Mouse (Mus musculus) Patski (cell line): ENCODE measurements around the gene Ocln. TPM values are rescaled to one million over a fixed set of nuclear protein-coding genes. Genes with fewer than 3 reads are reported as not detected.

Experiments
- ATAC-seq: fragments of 100-300 bp; one replicate; pipeline ENCODE4 v1.8.0; 2021
- CTCF ChIA-PET: fragments of 350-600 bp; sonication (Branson Sonifier 250); formaldehyde crosslinking; loops from one replicate; lab custom pipeline; 2022; ENCODE audit warnings: inconsistent platforms; lab: Charles Lee
- POLR2A ChIA-PET: fragments of 350-600 bp; sonication (Branson Sonifier 250); formaldehyde crosslinking; loops from one replicate; lab custom pipeline; 2022; ENCODE audit warnings: antibody characterized with exemption, inconsistent platforms; lab: Charles Lee
- DNase-seq: peaks from one replicate; pipeline ENCODE4 v3.0.0-alpha.2; 2011; ENCODE audit warnings: low read depth, low spot score
- H3K27me3 ChIP-seq: fragments of 371-371 bp; one replicate; pipeline ENCODE4 v1.5.1; 2021
- CTCF ChIP-seq: fragments of 100-300 bp; IDR thresholded peaks from one replicate; pipeline ENCODE4 v1.5.1; 2021
- in situ Hi-C: fragments of 300-500 bp; cut with MboI; formaldehyde crosslinking; loops from 3 replicates; pipeline ENCODE4 v1.11.1; 2018; ENCODE audit warnings: low pct_unique_long_range_greater_than_20kb, mixed read lengths
- polyA plus RNA-seq: library from polyadenylated mRNA; unstranded; gene quantifications from one replicate; pipeline ENCODE4 v1.2.3, GENCODE M21; 2021

The Ocln gene
- polyA plus RNA-seq, 1 experiment from 2014 or later = 12.1 TPM

DNA sequence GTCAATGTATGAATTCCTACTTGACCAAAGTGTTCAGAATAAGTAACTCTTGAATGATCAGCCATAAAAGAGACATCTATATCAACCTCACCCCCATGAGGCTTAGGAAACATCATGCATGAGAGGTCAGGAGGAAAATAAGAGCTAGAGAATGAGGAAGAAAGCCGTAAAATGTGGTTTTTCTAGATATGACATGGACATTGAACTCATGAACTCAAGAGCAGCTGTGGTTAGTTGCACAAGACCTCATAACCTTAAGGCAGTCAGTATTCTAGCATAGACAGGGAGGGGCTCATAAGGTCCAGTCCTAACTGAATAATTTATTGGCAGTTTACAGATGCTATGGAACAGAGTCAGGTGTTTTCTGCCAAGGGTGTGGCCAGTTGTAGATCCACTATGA is 103.0 kb downstream of the Ocln start:
- in situ Hi-C loops = no loop called here
- ATAC-seq (no peak), DNase-seq (no peak)
- ChIA-PET CTCF (no interaction called here), POLR2A (interaction anchor here (0.6 kb wide), 1 partner anchor 63 kb away, joined by 4 read pairs; no protein-coding TSS in a partner anchor)
- no peaks in the 10 kb centered on the region for H3K27me3 ChIP-seq
- TF ChIP-seq CTCF = no peak

Other genes starting within 250 kb of the Ocln start
- 0.21 TPM for gene Naip6, start 235.0 kb downstream of the Ocln start, polyA plus RNA-seq
- gene Naip1, start 99.8 kb downstream of the Ocln start, polyA plus RNA-seq = 0.04 TPM
- 38.9 TPM for gene Gtf2h2, start 60.1 kb downstream of the Ocln start, polyA plus RNA-seq
- 0.14 TPM for gene Marveld2, start 64.3 kb upstream of the Ocln start, polyA plus RNA-seq
- 137 TPM for gene Ak6, start 98.3 kb upstream of the Ocln start, polyA plus RNA-seq
- gene Rad17, start 98.3 kb upstream of the Ocln start, polyA plus RNA-seq = 24.3 TPM
- 11.1 TPM for gene Taf9, start 98.9 kb upstream of the Ocln start, polyA plus RNA-seq
- 5.6 TPM for gene Ccdc125, start 117.0 kb upstream of the Ocln start, polyA plus RNA-seq
- gene Cdk7, start 178.2 kb upstream of the Ocln start, polyA plus RNA-seq = 56.5 TPM
- 136 TPM for gene Mrps36, start 191.9 kb upstream of the Ocln start, polyA plus RNA-seq
- gene Cenph, start 223.2 kb upstream of the Ocln start, polyA plus RNA-seq = 14.3 TPM
- 67.5 TPM for gene Ccnb1, start 233.9 kb upstream of the Ocln start, polyA plus RNA-seq